Mouse (Mus musculus) liver, embryonic 11.5 days (tissue): Measurements from ENCODE around the gene Aptx. TPM values are rescaled to one million over a fixed set of nuclear protein-coding genes. Genes with fewer than 3 reads are reported as not detected.

ENCODE experiments used
- ATAC-seq: fragments of 200-750 bp; cut with Nextera tagmentation; replicated peaks from 2 replicates; pipeline ENCODE4 v1.8.0; 2017; ENCODE audit warnings: moderate number of reproducible peaks, mild to moderate bottlenecking, moderate TSS enrichment, moderate library complexity; ENCODE audit not compliant: low FRiP score
- DNase-seq: peaks from one replicate; pipeline ENCODE4 v3.0.0-alpha.2; 2017; ENCODE audit warnings: low spot score
- H3K27ac ChIP-seq: fragments of 300-500 bp; sonication (generic); 2 replicates; pipeline ENCODE4 v1.5.1; 2014; ENCODE audit warnings: mild to moderate bottlenecking, low read depth, low read length, control low read depth
- H3K27me3 ChIP-seq: fragments of 300-500 bp; sonication (generic); replicated peaks from 2 replicates; pipeline ENCODE4 v1.6.1; 2014; ENCODE audit warnings: low read length, mixed read lengths; ENCODE audit not compliant: control insufficient read depth, insufficient read depth
- H3K36me3 ChIP-seq: fragments of 300-500 bp; sonication (generic); 2 replicates; pipeline ENCODE4 v1.6.1; 2014; ENCODE audit warnings: mild to moderate bottlenecking, low read length, moderate library complexity, mixed read lengths; ENCODE audit not compliant: control insufficient read depth, insufficient read depth
- H3K4me1 ChIP-seq: fragments of 300-500 bp; sonication (generic); replicated peaks from 2 replicates; pipeline ENCODE4 v1.6.1; 2014; ENCODE audit warnings: low read length, mixed read lengths; ENCODE audit not compliant: control insufficient read depth, insufficient read depth
- H3K4me2 ChIP-seq: fragments of 300-500 bp; sonication (generic); 2 replicates; pipeline ENCODE4 v1.6.1; 2014; ENCODE audit warnings: mild to moderate bottlenecking, control low read depth, moderate library complexity
- H3K4me3 ChIP-seq: fragments of 300-500 bp; sonication (generic); 2 replicates; pipeline ENCODE4 v1.5.1; 2014; ENCODE audit warnings: low read depth, low read length, control low read depth
- H3K9ac ChIP-seq: fragments of 300-500 bp; sonication (generic); 2 replicates; pipeline ENCODE4 v1.6.1; 2014; ENCODE audit warnings: low read depth, low read length, control low read depth
- H3K9me3 ChIP-seq: fragments of 300-500 bp; sonication (generic); 2 replicates; pipeline ENCODE4 v1.6.1; 2016; ENCODE audit warnings: low read length, inconsistent platforms, mixed read lengths; ENCODE audit not compliant: control insufficient read depth
- WGBS: fragments of 180-500 bp; shearing (Covaris S2); extraction: QIAGEN DNeasy Blood & Tissue Kit; methylation state at CpG from one replicate; pipeline ENCODE4 v1.1.7; 2014; 5-methylcytosine and 5-hydroxymethylcytosine counted together
- polyA plus RNA-seq: library from polyadenylated mRNA; unstranded; fragments of >200 nt; fragmentation: Nextera tagmentation; extraction: Ambion mirVana; gene quantifications from 2 replicates; pipeline ENCODE4 v1.2.1, GENCODE M21; 2014

The Aptx gene
- polyA plus RNA-seq, 1 experiment from 2014 or later = 23.4 TPM

DNA sequence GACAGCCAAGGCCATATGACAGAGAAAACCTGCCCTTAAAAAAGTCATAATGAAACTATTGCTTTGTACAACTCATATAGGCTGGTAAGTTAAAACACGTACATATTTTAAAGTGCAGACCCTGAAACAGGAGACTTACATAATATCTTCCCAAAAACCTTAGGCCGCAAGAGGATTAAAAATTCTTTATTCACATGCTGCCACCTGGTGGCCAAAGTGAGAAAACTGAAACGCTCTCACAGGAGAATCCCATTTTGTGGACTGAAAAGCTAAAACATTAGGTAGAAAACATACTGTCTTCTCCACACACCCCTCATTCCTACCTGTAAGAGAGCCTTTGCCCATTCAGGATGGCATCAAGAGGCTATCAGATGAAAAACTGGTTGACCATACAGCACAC lies 21.1 kb downstream of the Aptx start:
- 29% methylated on average over 3 of the region's 3 CpGs for WGBS
- peaks cover 6% of the 10 kb centered on the region; the same call in 1 of the 2 replicates for H3K36me3 ChIP-seq

DNA sequence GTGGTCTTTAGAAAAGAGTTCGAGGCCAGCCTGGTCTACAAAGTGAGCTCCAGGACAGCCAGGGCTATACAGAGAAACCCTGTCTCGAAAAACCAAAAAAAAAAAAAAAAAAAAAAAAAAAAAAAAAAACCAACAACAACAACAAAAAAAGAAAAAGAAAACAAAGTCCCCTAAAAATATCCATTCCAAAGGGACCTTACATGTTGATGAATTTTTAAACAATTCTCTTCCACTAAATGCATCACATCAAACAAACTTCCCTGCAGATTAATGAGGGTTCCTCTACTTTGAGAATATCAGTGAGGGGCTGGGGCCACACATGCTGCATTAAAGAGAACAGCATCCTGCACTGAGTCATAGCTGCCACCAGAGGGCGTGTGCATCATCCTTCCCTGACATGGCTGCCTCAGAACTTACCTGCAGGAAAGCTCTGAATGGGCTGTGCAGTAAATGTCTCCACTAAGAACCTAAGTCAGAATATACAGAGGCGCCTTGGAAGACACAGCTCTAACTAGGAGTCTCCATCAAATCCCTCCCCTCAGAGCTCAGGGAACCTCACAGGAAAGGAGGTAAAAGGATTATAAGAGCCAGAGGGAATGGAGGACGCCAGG lies 22.6 kb downstream of the Aptx start:
- H3K27ac ChIP-seq = no peak overlapping the region
- no peak overlapping the region for H3K4me3 ChIP-seq
- no peaks in the 10 kb centered on the region; the same call in 1 of the 2 replicates for H3K27me3 ChIP-seq
- 44% methylated on average over 5 of the region's 5 CpGs for WGBS
- ATAC-seq (no peak; the same call in 1 of the 2 replicates), DNase-seq (no peak)
- no peaks in the 10 kb centered on the region for H3K9me3 ChIP-seq
- H3K4me2 ChIP-seq = no peak overlapping the region
- 0 out of 2 replicates have a peak, but pooled peaks cover 2% of the 10 kb centered on the region for H3K4me1 ChIP-seq
- no peaks in the 10 kb centered on the region for H3K36me3 ChIP-seq
- no peak overlapping the region for H3K9ac ChIP-seq

More for the DNA sequence above, 21.1 kb downstream of the Aptx start:
- DNase-seq (no peak), ATAC-seq (no peak)
- no peak overlapping the region for H3K4me3 ChIP-seq
- no peaks in the 10 kb centered on the region for H3K9me3 ChIP-seq
- H3K4me1 ChIP-seq = no peaks in the 10 kb centered on the region
- no peaks in the 10 kb centered on the region; the same call in 1 of the 2 replicates for H3K27me3 ChIP-seq
- no peak overlapping the region for H3K4me2 ChIP-seq
- no peak overlapping the region for H3K27ac ChIP-seq
- no peak overlapping the region for H3K9ac ChIP-seq

- no peaks in the 10 kb centered on the region for H3K36me3 ChIP-seq
- H3K27me3 ChIP-seq = no peaks in the 10 kb centered on the region; the same call in 1 of the 2 replicates
- WGBS = 38% methylated on average over 5 of the region's 5 CpGs
- H3K9me3 ChIP-seq = no peaks in the 10 kb centered on the region
- no peak overlapping the region for H3K27ac ChIP-seq
- H3K9ac ChIP-seq = no peak overlapping the region
- 0 out of 2 replicates have a peak, but pooled peaks cover 2% of the 10 kb centered on the region for H3K4me1 ChIP-seq
- H3K4me3 ChIP-seq = no peak overlapping the region
- DNase-seq (no peak), ATAC-seq (0 out of 2 replicates have a peak, but pooled peaks have one; percentile 24)
- H3K4me2 ChIP-seq = no peak overlapping the region
Measured at GRCm38 (mm10) chr4:40677132-40677531, 25.9 kb downstream of the Aptx start.

DNA sequence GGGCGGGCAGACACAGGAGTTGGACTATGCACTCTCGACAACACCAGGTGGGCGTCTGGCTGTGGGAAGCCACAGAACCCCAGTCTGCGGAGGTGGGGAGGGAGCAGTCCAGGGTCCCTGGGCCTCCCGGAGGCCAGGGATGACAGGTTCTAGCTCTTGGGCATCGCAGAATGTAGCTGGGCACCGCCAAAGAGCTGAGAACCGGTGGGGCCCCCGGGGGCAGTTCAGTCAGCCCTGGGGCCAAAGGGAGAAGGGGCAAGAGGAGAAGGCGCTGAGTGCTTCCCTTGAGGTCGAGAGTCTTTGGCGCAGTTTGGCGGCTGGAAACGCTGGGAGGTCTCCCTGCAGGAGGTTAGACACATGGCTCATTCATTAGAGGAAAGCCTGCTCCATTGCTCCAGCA lies 26.7 kb downstream of the Aptx start:
- ATAC-seq (0 out of 2 replicates have a peak, but pooled peaks have one; percentile 45), DNase-seq (no peak)
- Histone ChIP-seq H3K9ac (no peak overlapping the region), H3K4me1 (0 out of 2 replicates have a peak, but pooled peaks cover 2% of the 10 kb centered on the region), H3K27me3 (no peaks in the 10 kb centered on the region; the same call in 1 of the 2 replicates), H3K36me3 (no peaks in the 10 kb centered on the region), H3K9me3 (no peaks in the 10 kb centered on the region), H3K4me3 (no peak overlapping the region), H3K27ac (no peak overlapping the region), H3K4me2 (peak overlapping the region; percentile 36)
- WGBS = 22% methylated on average over 14 of the region's 14 CpGs

DNA sequence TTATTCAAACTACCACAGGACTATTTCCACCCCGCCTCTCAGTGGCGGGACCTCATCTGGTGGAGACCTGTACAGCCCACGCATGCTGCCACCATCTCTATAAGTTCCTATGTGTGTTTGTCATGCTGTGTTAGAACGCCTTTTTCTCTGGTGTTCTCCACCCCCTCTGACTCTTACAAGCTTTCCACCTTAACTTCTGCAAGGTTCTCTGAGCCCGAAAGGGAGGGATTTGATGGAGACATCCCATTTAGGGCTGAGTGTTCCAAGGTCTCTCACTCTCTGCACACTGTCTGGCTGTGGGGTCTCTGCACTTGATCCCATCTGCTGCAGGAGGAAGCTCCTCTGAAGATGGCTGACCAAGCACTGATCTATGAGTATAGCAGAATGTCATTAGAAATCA lies 29.5 kb downstream of the Aptx start:
- no peak for ATAC-seq

GRCm38 (mm10) chr4:40666237-40667012 lies 36.6 kb downstream of the Aptx start:
- ATAC-seq = no peak
- 75% methylated on average over 9 of the region's 9 CpGs for WGBS
- Histone ChIP-seq H3K27me3 (no peaks in the 10 kb centered on the region), H3K9ac (no peak overlapping the region), H3K4me3 (no peak overlapping the region), H3K4me2 (no peak overlapping the region), H3K27ac (no peak overlapping the region), H3K36me3 (no peaks in the 10 kb centered on the region), H3K4me1 (no peaks in the 10 kb centered on the region), H3K9me3 (no peaks in the 10 kb centered on the region; the same call in 1 of the 2 replicates)
- DNase-seq = no peak

More for the DNA sequence above, 29.5 kb downstream of the Aptx start:
- H3K27me3 ChIP-seq = no peaks in the 10 kb centered on the region; the same call in 1 of the 2 replicates
- WGBS = 79% methylated on average over 5 of the region's 5 CpGs
- H3K9me3 ChIP-seq = no peaks in the 10 kb centered on the region
- H3K27ac ChIP-seq = no peak overlapping the region
- H3K4me1 ChIP-seq = 0 out of 2 replicates have a peak, but pooled peaks cover 2% of the 10 kb centered on the region
- no peak overlapping the region for H3K9ac ChIP-seq
- no peak overlapping the region for H3K4me2 ChIP-seq
- DNase-seq = no peak
- H3K4me3 ChIP-seq = no peak overlapping the region
- H3K36me3 ChIP-seq = no peaks in the 10 kb centered on the region

- no peak overlapping the region for H3K4me2 ChIP-seq
- DNase-seq (no peak), ATAC-seq (no peak)
- no peak overlapping the region for H3K27ac ChIP-seq
- H3K4me3 ChIP-seq = no peak overlapping the region
- H3K9me3 ChIP-seq = no peaks in the 10 kb centered on the region
- no peak overlapping the region for H3K9ac ChIP-seq
- H3K36me3 ChIP-seq = no peaks in the 10 kb centered on the region
- H3K4me1 ChIP-seq = no peaks in the 10 kb centered on the region
- no peaks in the 10 kb centered on the region for H3K27me3 ChIP-seq
- 83% methylated on average over 2 of the region's 2 CpGs for WGBS
Measured at GRCm38 (mm10) chr4:40651055-40651454, 51.9 kb downstream of the Aptx start.

DNA sequence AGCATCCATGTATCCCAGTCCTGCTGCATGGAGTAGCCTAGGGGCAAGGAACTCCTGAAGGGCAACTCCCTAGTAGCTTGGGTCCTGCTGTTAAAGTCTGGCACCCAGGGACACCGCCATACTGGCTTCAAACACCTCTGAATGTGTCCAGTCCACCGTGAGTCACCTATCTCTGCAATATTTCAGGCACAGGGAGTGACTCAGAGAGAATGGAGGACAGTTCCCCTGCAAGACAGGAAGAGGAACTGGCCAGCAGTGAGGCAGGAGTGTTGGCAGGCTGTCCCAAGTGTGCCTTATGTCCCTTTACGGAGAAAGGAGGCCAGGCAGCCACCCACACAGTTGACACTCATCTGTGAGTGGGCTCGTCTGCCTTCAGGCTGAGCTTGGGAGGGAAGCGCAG lies 53.9 kb downstream of the Aptx start:
- no peaks in the 10 kb centered on the region for H3K36me3 ChIP-seq
- ATAC-seq (no peak), DNase-seq (no peak)
- H3K27ac ChIP-seq = no peak overlapping the region
- no peak overlapping the region for H3K4me3 ChIP-seq
- WGBS = 68% methylated on average over 5 of the region's 5 CpGs
- no peaks in the 10 kb centered on the region for H3K4me1 ChIP-seq
- no peaks in the 10 kb centered on the region for H3K9me3 ChIP-seq
- no peaks in the 10 kb centered on the region for H3K27me3 ChIP-seq
- H3K9ac ChIP-seq = no peak overlapping the region
- no peak overlapping the region for H3K4me2 ChIP-seq
